Mouse (Mus musculus) limb, embryonic 14.5 days (tissue): ENCODE data around the gene Cyp2w1. TPM values are rescaled to one million over a fixed set of nuclear protein-coding genes. Genes with fewer than 3 reads are reported as not detected.
A peak's percentile ranks its signal among the peaks of the same experiment; 100 is the strongest.

ENCODE experiments used
- ATAC-seq: fragments of 200-750 bp; cut with Nextera tagmentation; 2 replicates; pipeline ENCODE4 v1.8.0; 2017; ENCODE audit warnings: low read depth, moderate number of reproducible peaks, moderate TSS enrichment; ENCODE audit not compliant: low FRiP score
- DNase-seq: peaks from one replicate; pipeline ENCODE4 v3.0.0-alpha.2; 2015; ENCODE audit warnings: low spot score
- H3K27ac ChIP-seq: fragments of 300-500 bp; sonication (generic); replicated peaks from 2 replicates; pipeline ENCODE4 v1.5.1; 2014; ENCODE audit warnings: low read depth, mild to moderate bottlenecking, low read length, moderate library complexity, mixed read lengths
- H3K27me3 ChIP-seq: fragments of 300-500 bp; sonication (generic); 2 replicates; pipeline ENCODE4 v1.6.1; 2014; ENCODE audit warnings: low read length, mixed read lengths; ENCODE audit not compliant: control insufficient read depth, insufficient read depth
- H3K36me3 ChIP-seq: fragments of 300-500 bp; sonication (generic); 2 replicates; pipeline ENCODE4 v1.6.1; 2014; ENCODE audit warnings: mild to moderate bottlenecking, low read length, moderate library complexity, mixed read lengths; ENCODE audit not compliant: control insufficient read depth, insufficient read depth
- H3K4me1 ChIP-seq: fragments of 300-500 bp; sonication (generic); 2 replicates; pipeline ENCODE4 v1.6.1; 2014; ENCODE audit warnings: antibody characterized with exemption, low read length, mixed read lengths; ENCODE audit not compliant: control insufficient read depth, insufficient read depth
- H3K4me2 ChIP-seq: fragments of 300-500 bp; sonication (generic); replicated peaks from 2 replicates; pipeline ENCODE4 v1.6.1; 2014; ENCODE audit warnings: low read depth, mild to moderate bottlenecking, low read length, moderate library complexity; ENCODE audit not compliant: severe bottlenecking
- H3K4me3 ChIP-seq: fragments of 300-500 bp; sonication (generic); replicated peaks from 2 replicates; pipeline ENCODE4 v1.5.1; 2014; ENCODE audit warnings: low read length
- H3K9ac ChIP-seq: fragments of 300-500 bp; sonication (generic); 2 replicates; pipeline ENCODE4 v1.6.1; 2014; ENCODE audit warnings: mild to moderate bottlenecking, low read depth, low read length, moderate library complexity; ENCODE audit not compliant: severe bottlenecking
- H3K9me3 ChIP-seq: fragments of 300-500 bp; sonication (generic); 2 replicates; pipeline ENCODE4 v1.6.1; 2016; ENCODE audit warnings: low read length; ENCODE audit not compliant: control insufficient read depth
- POLR2A ChIP-seq: fragments of 200-500 bp; IDR thresholded peaks from 2 replicates; pipeline ENCODE4 v1.8.0; 2012; ENCODE audit warnings: inconsistent platforms, mild to moderate bottlenecking, moderate library complexity, borderline replicate concordance; ENCODE audit not compliant: insufficient read depth, insufficient read length; ENCODE audit errors: extremely low read depth
- WGBS: fragments of 180-500 bp; shearing (Covaris S2); extraction: QIAGEN DNeasy Blood & Tissue Kit; methylation state at CpG from one replicate; pipeline ENCODE4 v1.1.7; 2014; 5-methylcytosine and 5-hydroxymethylcytosine counted together
- polyA plus RNA-seq, 2 experiments: library from polyadenylated mRNA; depleted of rRNA in 1 of 2; stranded (reverse) in 1 of 2; unstranded in 1 of 2; fragments of >200 nt; fragmentation: Nextera tagmentation in 1 of 2; extraction: Ambion mirVana in 1 of 2; gene quantifications; 2 replicates each; pipeline versions ENCODE4 v1.2.1 to v1.2.3; 2012 to 2014

Cyp2w1 gene
- polyA plus RNA-seq, 2 experiments: 19.6 to 29.3 TPM

GRCm38 (mm10) chr5:139380385-139381248 lies 28.2 kb downstream of the Cyp2w1 start:
- Histone ChIP-seq H3K4me2 (peak overlapping the region; percentile 73), H3K4me1 (peaks cover 33% of the 10 kb centered on the region), H3K9ac (peak overlapping the region; percentile 60), H3K36me3 (no peaks in the 10 kb centered on the region), H3K27ac (no peak overlapping the region), H3K4me3 (peak overlapping the region; percentile 58), H3K27me3 (no peaks in the 10 kb centered on the region), H3K9me3 (no peaks in the 10 kb centered on the region)
- peak; percentile 91 for DNase-seq
- no peak for TF ChIP-seq POLR2A
- WGBS: 1% methylated on average over 65 of the region's 73 CpGs
- peak; percentile 89 for ATAC-seq

- no peak overlapping the region for H3K4me2 ChIP-seq
- H3K9ac ChIP-seq: no peak overlapping the region
- no peak overlapping the region for H3K4me3 ChIP-seq
- peaks cover 33% of the 10 kb centered on the region for H3K4me1 ChIP-seq
- ATAC-seq (no peak), DNase-seq (no peak)
- no peak for TF ChIP-seq POLR2A
- H3K27me3 ChIP-seq: no peaks in the 10 kb centered on the region
- H3K9me3 ChIP-seq: no peaks in the 10 kb centered on the region
- no peaks in the 10 kb centered on the region for H3K36me3 ChIP-seq
- no peak overlapping the region for H3K27ac ChIP-seq
- WGBS: 81% methylated on average over 18 of the region's 18 CpGs
These were observed 29.4 kb downstream of the Cyp2w1 start for GRCm38 (mm10) chr5:139381586-139382513.

GRCm38 (mm10) chr5:139382760-139383159 lies 30.3 kb downstream of the Cyp2w1 start:
- WGBS: 72% methylated on average over 8 of the region's 8 CpGs
- DNase-seq (no peak), ATAC-seq (no peak)
- no peak overlapping the region for H3K27ac ChIP-seq
- H3K4me3 ChIP-seq: no peak overlapping the region
- no peak for TF ChIP-seq POLR2A
- no peaks in the 10 kb centered on the region for H3K36me3 ChIP-seq
- H3K27me3 ChIP-seq: no peaks in the 10 kb centered on the region
- no peaks in the 10 kb centered on the region for H3K9me3 ChIP-seq
- H3K4me1 ChIP-seq: peaks cover 31% of the 10 kb centered on the region
- no peak overlapping the region; the same call in 1 of the 2 replicates for H3K9ac ChIP-seq
- H3K4me2 ChIP-seq: no peak overlapping the region

GRCm38 (mm10) chr5:139383234-139383633 lies 30.8 kb downstream of the Cyp2w1 start:
- Histone ChIP-seq H3K27ac (0 out of 2 replicates have a peak overlapping the region, but pooled peaks have one; percentile 19), H3K4me1 (peaks cover 31% of the 10 kb centered on the region), H3K9me3 (no peaks in the 10 kb centered on the region), H3K27me3 (no peaks in the 10 kb centered on the region), H3K9ac (no peak overlapping the region), H3K4me2 (no peak overlapping the region), H3K36me3 (no peaks in the 10 kb centered on the region), H3K4me3 (no peak overlapping the region)
- 86% methylated on average over 9 of the region's 9 CpGs for whole genome bisulfite sequencing
- no peak for TF ChIP-seq POLR2A
- ATAC-seq: no peak
- no peak for DNase-seq

- Histone ChIP-seq H3K27ac (no peak overlapping the region), H3K9me3 (no peaks in the 10 kb centered on the region), H3K27me3 (no peaks in the 10 kb centered on the region), H3K36me3 (no peaks in the 10 kb centered on the region), H3K4me1 (peaks cover 32% of the 10 kb centered on the region), H3K4me2 (no peak overlapping the region), H3K4me3 (no peak overlapping the region), H3K9ac (no peak overlapping the region)
- no peak for DNase-seq
- no peak for TF ChIP-seq POLR2A
- no peak for ATAC-seq
- WGBS: 69% methylated on average over 10 of the region's 10 CpGs
These were observed 32.1 kb downstream of the Cyp2w1 start for GRCm38 (mm10) chr5:139384531-139384930.
